Mouse (Mus musculus) CH12.LX (cell line): ENCODE data around the gene Cct2. TPM values are rescaled to one million over a fixed set of nuclear protein-coding genes. Genes with fewer than 3 reads are reported as not detected.
A peak's percentile ranks its signal among the peaks of the same experiment; 100 is the strongest.

Experiments used
- DNase-seq: peaks from one replicate; pipeline ENCODE4 v3.0.0-alpha.2; 2013; ENCODE audit errors: extremely low read depth
- H3K27ac ChIP-seq: 2 replicates; pipeline ENCODE4 v1.5.1; 2012; ENCODE audit warnings: low read depth, mild to moderate bottlenecking, control low read depth, moderate library complexity; ENCODE audit not compliant: insufficient read depth
- H3K27me3 ChIP-seq: replicated peaks from 2 replicates; pipeline ENCODE3; 2012; ENCODE audit warnings: inconsistent platforms
- H3K36me3 ChIP-seq, 2 experiments: replicated peaks in 1 of 2; 2 replicates each; pipeline versions ENCODE3 to v1.6.1; 2012; ENCODE audit warnings: inconsistent platforms in 1 of 2, low read length in 1 of 2, mild to moderate bottlenecking in 1 of 2, mixed read lengths in 1 of 2, moderate library complexity in 1 of 2; ENCODE audit not compliant: control insufficient read depth in 1 of 2, insufficient read depth in 1 of 2
- H3K4me1 ChIP-seq, 2 experiments: 2 replicates each; pipeline ENCODE4 v1.6.1; 2012; ENCODE audit warnings: inconsistent platforms in 1 of 2, moderate library complexity in 1 of 2; ENCODE audit not compliant: insufficient read depth in 2 of 2, control insufficient read depth in 1 of 2
- H3K4me2 ChIP-seq: 2 replicates; pipeline ENCODE4 v1.6.1; 2012; ENCODE audit warnings: low read depth, mild to moderate bottlenecking, control low read depth; ENCODE audit not compliant: poor library complexity, insufficient read depth, severe bottlenecking
- H3K4me3 ChIP-seq, 3 experiments: fragments of 150-350 bp in 1 of 3; sonication (generic) in 1 of 3; replicated peaks in 1 of 3; 2 replicates each; pipeline versions ENCODE3 to v1.5.1; 2011 to 2012; ENCODE audit warnings: low read depth in 2 of 3, low read length in 2 of 3, mild to moderate bottlenecking in 2 of 3, moderate library complexity in 2 of 3, control low read depth in 1 of 3, improper control_type of control experiment in 1 of 3, inconsistent platforms in 1 of 3, mixed read lengths in 1 of 3; ENCODE audit not compliant: poor library complexity in 1 of 3
- H3K79me2 ChIP-seq: replicated peaks from 2 replicates; pipeline ENCODE4 v1.6.1; 2012; ENCODE audit warnings: mild to moderate bottlenecking, moderate library complexity; ENCODE audit not compliant: control insufficient read depth, poor library complexity, insufficient read depth, severe bottlenecking; ENCODE audit errors: extremely low read depth
- H3K9ac ChIP-seq: 2 replicates; pipeline ENCODE4 v1.6.1; 2012; ENCODE audit warnings: low read depth, mild to moderate bottlenecking, control low read depth, moderate library complexity; ENCODE audit not compliant: insufficient read depth
- H3K9me3 ChIP-seq: replicated peaks from 2 replicates; pipeline ENCODE3; 2012; ENCODE audit warnings: low read length, inconsistent platforms, mixed read lengths
- CHD2 ChIP-seq: IDR thresholded peaks from 2 replicates; pipeline ENCODE4 v1.6.1; 2011; ENCODE audit warnings: low read length, improper control_type of control experiment
- CTCF ChIP-seq, 2 experiments: IDR thresholded peaks in 1 of 2; conservative IDR thresholded peaks in 1 of 2; 2 replicates each; pipeline ENCODE4 v1.5.1; 2011 to 2012; ENCODE audit warnings: low read depth in 2 of 2, low read length in 2 of 2, improper control_type of control experiment in 1 of 2, inconsistent platforms in 1 of 2, mild to moderate bottlenecking in 1 of 2, moderate library complexity in 1 of 2
- E2F4 ChIP-seq: IDR thresholded peaks from 2 replicates; pipeline ENCODE4 v1.6.1; 2011; ENCODE audit warnings: low read depth, low read length, improper control_type of control experiment; ENCODE audit not compliant: insufficient replicate concordance
- ELF1 ChIP-seq: IDR thresholded peaks from 2 replicates; pipeline ENCODE4 v1.6.1; 2014; ENCODE audit warnings: low read depth, mild to moderate bottlenecking, inconsistent platforms, low read length, improper control_type of control experiment
- EP300 ChIP-seq: IDR thresholded peaks from 2 replicates; pipeline ENCODE4 v1.6.1; 2011; ENCODE audit warnings: low read length, improper control_type of control experiment
- ETS1 ChIP-seq: conservative IDR thresholded peaks from 2 replicates; pipeline ENCODE4 v1.6.1; 2012; ENCODE audit warnings: low read depth, mild to moderate bottlenecking, inconsistent platforms, low read length, improper control_type of control experiment, moderate library complexity
- GABPA ChIP-seq: IDR thresholded peaks from 2 replicates; pipeline ENCODE4 v1.6.1; 2012; ENCODE audit warnings: low read depth, low read length, improper control_type of control experiment, inconsistent platforms; ENCODE audit not compliant: insufficient replicate concordance
- HCFC1 ChIP-seq: IDR thresholded peaks from 2 replicates; pipeline ENCODE4 v1.6.1; 2012; ENCODE audit warnings: low read depth, mild to moderate bottlenecking, inconsistent platforms, low read length, improper control_type of control experiment
- JUN ChIP-seq: IDR thresholded peaks from 2 replicates; pipeline ENCODE4 v1.6.1; 2011; ENCODE audit warnings: low read depth, mild to moderate bottlenecking, low read length, improper control_type of control experiment, moderate library complexity; ENCODE audit not compliant: insufficient read depth
- JUND ChIP-seq: conservative IDR thresholded peaks from 2 replicates; pipeline ENCODE4 v1.6.1; 2011; ENCODE audit warnings: low read depth, low read length, improper control_type of control experiment
- KAT2A ChIP-seq: IDR thresholded peaks from 2 replicates; pipeline ENCODE4 v1.6.1; 2012; ENCODE audit warnings: low read length, improper control_type of control experiment, inconsistent platforms; ENCODE audit not compliant: insufficient replicate concordance
- MAX ChIP-seq: IDR thresholded peaks from 2 replicates; pipeline ENCODE4 v1.6.1; 2011; ENCODE audit warnings: low read length, improper control_type of control experiment
- MAZ ChIP-seq: IDR thresholded peaks from 2 replicates; pipeline ENCODE4 v1.6.1; 2012; ENCODE audit warnings: low read depth, mild to moderate bottlenecking, inconsistent platforms, low read length, improper control_type of control experiment, moderate library complexity
- MEF2A ChIP-seq: IDR thresholded peaks from 2 replicates; pipeline ENCODE4 v1.6.1; 2014; ENCODE audit warnings: low read depth, mild to moderate bottlenecking, inconsistent platforms, low read length, improper control_type of control experiment, borderline replicate concordance
- MYC ChIP-seq: IDR thresholded peaks from 2 replicates; pipeline ENCODE4 v1.6.1; 2011; ENCODE audit warnings: low read depth, mild to moderate bottlenecking, improper control_type of control experiment, low read length
- NELFE ChIP-seq: IDR thresholded peaks from 2 replicates; pipeline ENCODE4 v1.6.1; 2011; ENCODE audit warnings: low read depth, low read length, improper control_type of control experiment
- PAX5 ChIP-seq: IDR thresholded peaks from 2 replicates; pipeline ENCODE4 v1.6.1; 2012; ENCODE audit warnings: low read length, inconsistent platforms, mixed read lengths
- POLR2AphosphoS2 ChIP-seq: IDR thresholded peaks from 2 replicates; pipeline ENCODE4 v1.6.1; 2011; ENCODE audit warnings: low read depth, low read length, improper control_type of control experiment
- SIN3A ChIP-seq: IDR thresholded peaks from 2 replicates; pipeline ENCODE4 v1.6.1; 2012; ENCODE audit warnings: low read length, improper control_type of control experiment, inconsistent platforms
- SMC3 ChIP-seq: IDR thresholded peaks from 2 replicates; pipeline ENCODE4 v1.6.1; 2011; ENCODE audit warnings: low read depth, low read length, improper control_type of control experiment
- UBTF ChIP-seq: IDR thresholded peaks from 2 replicates; pipeline ENCODE4 v1.6.1; 2012; ENCODE audit warnings: low read depth, mild to moderate bottlenecking, inconsistent platforms, low read length, improper control_type of control experiment, moderate library complexity
- USF1 ChIP-seq: IDR thresholded peaks from 2 replicates; pipeline ENCODE4 v1.6.1; 2014; ENCODE audit warnings: low read depth, mild to moderate bottlenecking, inconsistent platforms, low read length, improper control_type of control experiment
- ZMIZ1 ChIP-seq: IDR thresholded peaks from 2 replicates; pipeline ENCODE4 v1.6.1; 2012; ENCODE audit warnings: low read depth, mild to moderate bottlenecking, inconsistent platforms, low read length, improper control_type of control experiment
- dilution Hi-C: fragments of 300-500 bp; cut with MboI; formaldehyde crosslinking; loops from 2 replicates; pipeline ENCODE4 v1.14.3; 2020; ENCODE audit warnings: low sequenced_read_pairs; ENCODE audit not compliant: extremely low pct_unique_long_range_greater_than_20kb, extremely low pct_ligation_motif_present
- in situ Hi-C: fragments of 300-500 bp; cut with MboI; formaldehyde crosslinking; loops from 3 replicates; pipeline ENCODE4 v1.14.3; 2019; ENCODE audit warnings: low sequenced_read_pairs, low pct_ligation_motif_present, low pct_unique_long_range_greater_than_20kb, mixed read lengths
- polyA plus RNA-seq: library from polyadenylated mRNA; unstranded; fragments of >175 nt; gene quantifications from 2 replicates; pipeline ENCODE4 v1.2.1, GENCODE M21; 2012; ENCODE audit warnings: low read depth; ENCODE audit not compliant: insufficient read length
- total RNA-seq, 2 experiments: library from RNA; depleted of rRNA; stranded (reverse); fragments of 300-350 nt in 1 of 2; fragments of >200 nt in 1 of 2; gene quantifications; 2 replicates each; pipeline ENCODE4 v1.2.3; 2012 to 2014

Cct2 gene
- total and polyA plus RNA-seq, 3 experiments, result 448 to 901 (median 889) TPM

DNA sequence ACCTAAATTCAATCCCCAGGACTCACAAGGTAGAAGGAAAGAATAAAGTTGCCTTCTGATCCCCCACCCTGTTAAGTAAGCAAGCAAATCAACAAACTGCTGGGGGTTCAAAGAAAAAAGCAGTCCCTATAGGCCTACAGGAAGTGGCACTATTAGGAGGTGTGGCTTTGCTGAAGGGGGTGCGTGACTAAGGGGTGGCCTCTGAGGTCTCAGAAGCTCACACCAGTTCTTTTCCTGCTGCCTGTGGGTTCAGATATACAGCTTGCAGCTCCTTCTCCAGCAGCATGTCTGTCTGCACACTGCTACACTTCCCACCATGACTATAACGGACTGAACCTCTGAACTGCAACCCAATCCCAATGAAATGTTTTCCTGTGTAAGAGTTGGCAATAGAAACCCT, 48.9 kb upstream of the Cct2 start:
- no peak for TF ChIP-seq GABPA
- TF ChIP-seq, all 38 proteins: peak for 0

DNA sequence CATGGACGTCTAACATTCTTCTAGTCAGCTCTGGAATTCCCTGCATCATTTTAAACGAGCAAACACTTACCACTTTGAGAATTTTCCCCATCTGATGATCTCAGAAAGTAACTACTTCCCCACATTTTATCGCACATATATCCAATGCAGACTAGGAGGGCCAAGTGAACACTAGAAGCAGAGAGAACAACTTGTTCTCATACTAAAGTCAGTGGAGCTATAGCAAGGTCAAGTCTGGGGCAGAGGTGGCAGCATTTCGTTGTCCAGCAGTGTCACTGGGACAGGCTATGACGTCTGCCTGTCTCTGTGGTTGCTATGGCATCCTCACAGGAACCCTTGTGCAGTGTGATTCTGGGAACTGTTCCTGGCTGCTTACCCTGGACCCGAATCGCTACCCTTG, 47.8 kb upstream of the Cct2 start:
- H3K27ac ChIP-seq, result no peak overlapping the region
- peaks cover 0 to 58% of the 10 kb centered on the region in 2 experiments; a peak in 3 of 4 replicates for H3K4me1 ChIP-seq
- no peak overlapping the region for H3K4me2 ChIP-seq
- H3K9me3 ChIP-seq, result no peaks in the 10 kb centered on the region
- DNase-seq, result no peak
- in situ Hi-C loops (no loop called here), dilution Hi-C loops (no loop called here)
- peaks cover 3% of the 10 kb centered on the region; the same call in 1 of the 2 replicates for H3K79me2 ChIP-seq
- H3K36me3 ChIP-seq, result peaks cover 0 to 20% of the 10 kb centered on the region in 2 experiments
- no peaks in the 10 kb centered on the region for H3K27me3 ChIP-seq
- H3K4me3 ChIP-seq, result no peak overlapping the region
- H3K9ac ChIP-seq, result no peak overlapping the region
- TF ChIP-seq JUND, result no peak
- TF ChIP-seq CTCF (conservative IDR thresholded peaks at IDR 0.05 in 1 of 2, IDR thresholded peaks at IDR 0.05 in 1 of 2; ENCODE audit: low read depth in 2 of 2, low read length in 2 of 2), result no peak
- no peak for TF ChIP-seq E2F4
- no peak for TF ChIP-seq NELFE
- no peak for TF ChIP-seq ETS1
- no peak for TF ChIP-seq JUN
- TF ChIP-seq UBTF, result no peak
- TF ChIP-seq, all 38 proteins: peak for 0

More for the DNA sequence above, 48.9 kb upstream of the Cct2 start:
- H3K4me1 ChIP-seq, result peaks cover 0 to 52% of the 10 kb centered on the region in 2 experiments; a peak in 3 of 4 replicates
- H3K9me3 ChIP-seq, result no peaks in the 10 kb centered on the region
- dilution Hi-C loops, result no loop called here
- peaks cover 0 to 20% of the 10 kb centered on the region in 2 experiments for H3K36me3 ChIP-seq
- H3K4me2 ChIP-seq, result no peak overlapping the region
- H3K27me3 ChIP-seq, result no peaks in the 10 kb centered on the region
- no peak overlapping the region for H3K9ac ChIP-seq
- H3K79me2 ChIP-seq, result peaks cover 3% of the 10 kb centered on the region; the same call in 1 of the 2 replicates
- no peak overlapping the region for H3K4me3 ChIP-seq
- in situ Hi-C loops, result no loop called here
- DNase-seq, result peak; percentile 29
- no peak overlapping the region for H3K27ac ChIP-seq

DNA sequence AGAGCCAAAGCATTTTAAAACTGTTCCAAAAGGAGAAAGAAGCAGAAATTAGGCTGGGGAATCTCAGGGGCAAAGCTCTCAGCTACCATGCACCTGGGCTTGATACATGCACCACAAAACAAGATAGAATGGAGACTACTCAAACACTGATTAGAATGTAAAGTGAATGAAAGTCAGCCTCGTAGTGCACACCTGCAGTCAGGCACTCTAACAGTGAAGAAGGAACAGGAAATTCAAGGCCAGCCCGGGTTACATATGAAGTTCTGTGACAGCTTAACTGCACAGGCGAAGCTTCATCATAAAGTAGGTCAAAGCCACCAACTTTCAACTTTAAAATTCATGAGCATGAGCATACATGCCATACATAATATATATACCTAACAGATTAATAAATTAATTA, 46.7 kb upstream of the Cct2 start:
- TF ChIP-seq HCFC1 (no peak), CHD2 (no peak), ZMIZ1 (no peak), JUN (no peak), MYC (no peak), SMC3 (no peak), KAT2A (no peak), ELF1 (no peak), USF1 (no peak), EP300 (no peak), MAX (no peak), JUND (no peak), NELFE (no peak), SIN3A (no peak), PAX5 (no peak), POLR2AphosphoS2 (no peak), MAZ (no peak), MEF2A (no peak)
- H3K9me3 ChIP-seq, result no peaks in the 10 kb centered on the region
- peaks cover 0 to 20% of the 10 kb centered on the region in 2 experiments for H3K36me3 ChIP-seq
- no peaks in the 10 kb centered on the region for H3K27me3 ChIP-seq
- peaks cover 0 to 65% of the 10 kb centered on the region in 2 experiments; a peak in 3 of 4 replicates for H3K4me1 ChIP-seq
- H3K4me2 ChIP-seq, result no peak overlapping the region
- no peak for DNase-seq
- dilution Hi-C loops, result no loop called here
- H3K9ac ChIP-seq, result no peak overlapping the region
- no peak overlapping the region for H3K4me3 ChIP-seq
- in situ Hi-C loops, result no loop called here
- H3K27ac ChIP-seq, result no peak overlapping the region
- no peaks in the 10 kb centered on the region for H3K79me2 ChIP-seq
